ENCODE assay signal across 8 mouse cellular contexts in genomic region chr4:135963457-135964193, GRCm38 (mm10). TPM values are rescaled to one million over a fixed set of nuclear protein-coding genes. Genes with fewer than 3 reads are reported as not detected.
DNase-seq lines count a peak whose midpoint lies in the region; ATAC-seq lines count a peak whose summit lies in the region.

Gene Gale, plus strand, starts transcription at chr4:135963727.

- peak; percentile 97 for DNase-seq in MN1 (ENCODE audit: low spot score)
- peak; percentile 91 for DNase-seq in cerebellum, adult 8-10 months
- DNase-seq in forelimb bud, embryonic 11.5 days (ENCODE audit: low read depth, low spot score), result peak; percentile 97
- peak; percentile 87 to 92 for DNase-seq in layer of hippocampus, postnatal 10 days (ENCODE audit: low spot score in 2 of 2)
- peak; percentile 97 for DNase-seq in lung, postnatal 10 days
- peak; percentile 92 for DNase-seq in ovary, postnatal 36 days (ENCODE audit: low spot score)
- peak; percentile 95 for DNase-seq in thymus, postnatal 25 days

- ATAC-seq in hematopoietic stem cell, adult 5-6 weeks (replicated peaks in 1 of 2; ENCODE audit: insufficient read depth in 1 of 2, low FRiP score in 2 of 2, low TSS enrichment in 1 of 2, low read depth in 1 of 2, poor library complexity in 2 of 2, severe bottlenecking in 2 of 2), result peak; percentile 77 to 88

RNA-seq across cellular contexts. Expression of gene Gale, which starts in this region (rescaled TPM):
- total RNA-seq in hematopoietic stem cell, adult 5-6 weeks (2017), result 2.3 and 4.4 TPM in 2 replicates
- total RNA-seq in layer of hippocampus, postnatal 10 days (2021), result 10 to 100 TPM; 34.6 to 36.2 TPM

Comparison
In these comparisons a context has a peak if more than half of its experiments do, and no peak if none do; other contexts are left out.
1. Peak in every context shown above with its lines: DNase-seq and ATAC-seq.